Mouse (Mus musculus): ENCODE results near the gene Endod1.

DNA sequence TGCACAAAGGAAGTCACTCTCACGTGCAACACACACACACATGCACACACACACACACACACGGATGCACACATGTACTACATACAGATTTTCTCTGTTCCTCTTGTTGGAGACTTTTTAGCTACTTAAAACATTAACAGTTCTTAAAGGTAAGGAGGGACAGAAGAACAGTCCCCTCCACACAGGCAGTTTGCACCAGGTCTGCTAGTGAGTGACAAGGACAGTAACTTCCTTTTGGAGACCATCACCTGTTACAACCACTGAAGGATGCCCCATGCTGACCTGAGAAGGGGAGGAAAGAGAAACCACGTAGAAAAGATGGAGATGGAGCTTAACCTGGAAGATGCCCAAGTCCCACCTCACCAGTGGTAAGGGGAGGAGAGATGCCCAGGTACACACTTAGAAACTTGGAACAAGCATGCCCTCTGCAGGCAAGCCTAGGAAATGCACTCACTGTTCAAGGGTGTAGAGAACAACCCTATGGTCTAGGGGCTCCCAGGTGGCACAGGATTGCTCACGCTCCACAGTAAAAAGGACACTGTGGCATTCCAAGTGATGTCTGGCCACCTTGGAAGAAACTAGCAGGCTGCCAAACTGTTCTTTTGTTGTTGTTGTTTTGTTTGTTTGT lies 39.2 kb downstream of the Endod1 start:
- no peak for TF ChIP-seq CTCF (IDR thresholded peaks at IDR 0.05; ENCODE audit: borderline replicate concordance, control insufficient read depth, extremely low read depth, insufficient read depth, low read length, poor library complexity)
- TF ChIP-seq POLR2A (IDR thresholded peaks at IDR 0.05; ENCODE audit: control insufficient read depth, extremely low read depth, insufficient read depth, low read length, poor library complexity) = no peak
